Mouse (Mus musculus): ENCODE measurements around the gene Bnc2.

DNA sequence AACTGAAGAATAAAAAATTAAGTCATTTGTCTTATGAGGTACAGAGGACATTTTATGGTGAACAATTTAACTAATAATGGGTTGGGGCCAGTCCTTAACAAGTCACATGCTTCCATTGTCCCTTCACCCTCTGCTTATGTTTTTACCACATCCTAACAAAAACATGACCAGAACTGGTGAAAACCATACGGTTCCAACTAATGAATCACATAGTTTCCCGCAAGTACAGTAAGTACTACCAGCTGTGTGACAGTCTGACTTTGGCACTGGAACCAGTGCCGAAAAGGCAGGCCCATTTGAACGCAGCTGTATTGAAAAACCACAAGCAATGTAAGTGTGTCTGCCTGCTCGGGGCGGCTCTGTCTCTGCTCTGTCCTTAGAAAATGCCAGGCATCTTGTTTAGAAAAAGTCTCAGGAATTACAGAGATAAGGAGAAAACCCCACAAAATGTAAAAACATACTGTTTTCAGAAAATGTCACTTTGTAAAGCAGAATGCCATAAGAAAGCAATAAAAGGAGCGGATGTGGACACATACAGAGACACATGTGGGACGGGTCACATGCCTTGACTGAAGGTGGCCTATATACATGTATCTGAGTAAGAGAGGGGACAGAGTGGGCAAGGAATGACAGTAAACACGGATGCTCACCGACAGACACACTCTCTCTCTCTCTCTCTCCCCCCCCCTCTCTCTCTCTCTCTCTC lies 217.4 kb downstream of the Bnc2 start:
- TF ChIP-seq CTCF (IDR thresholded peaks at IDR 0.05; ENCODE audit: low read depth, low read length), result no peak
- TF ChIP-seq POLR2AphosphoS5 (IDR thresholded peaks at IDR 0.05; ENCODE audit: insufficient replicate concordance, low read depth, low read length), result no peak

Data from G1E (cell line).